Mouse (Mus musculus): Measurements from ENCODE around the gene Fpgs.

Gene Fpgs

DNA sequence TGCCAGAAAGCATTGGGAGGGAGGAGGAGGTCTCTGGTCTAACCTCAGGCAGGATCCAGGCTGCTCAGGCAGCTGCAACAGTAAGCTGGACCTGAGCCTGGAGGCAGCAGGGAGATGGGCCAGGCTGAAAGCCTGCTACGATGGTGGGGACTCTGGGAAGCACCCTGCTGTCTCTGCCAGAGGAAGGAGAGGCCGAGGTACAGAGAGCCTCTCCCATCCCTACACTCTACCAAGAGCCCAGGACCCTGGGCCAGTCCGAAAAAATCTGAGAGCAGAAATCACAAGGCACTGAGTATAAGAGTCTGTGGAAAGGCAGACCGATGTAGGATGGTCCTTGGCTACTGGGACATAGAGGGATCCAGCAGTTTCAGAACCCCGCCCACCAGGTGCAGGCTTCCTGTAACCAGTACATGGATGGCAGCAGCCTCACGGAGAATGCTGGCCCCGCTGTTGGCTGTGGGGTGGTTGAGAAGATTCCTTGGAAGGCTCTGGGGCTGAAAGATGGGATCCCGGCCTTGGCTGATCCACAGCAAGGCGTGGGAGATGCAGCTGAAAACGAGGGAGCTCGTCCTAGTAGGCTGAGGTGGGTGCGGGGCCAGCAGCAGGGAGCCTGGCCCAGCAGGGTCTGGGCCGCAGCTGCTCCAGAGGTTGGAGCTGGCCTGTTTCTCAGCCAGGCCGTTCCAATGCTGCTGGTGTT, 21.1 kb downstream of the Fpgs start:
- in situ Hi-C loops (cut with MboI; ENCODE audit: low pct_unique_long_range_greater_than_20kb in 1 of 2, low sequenced_read_pairs in 2 of 2, unreplicated experiment in 1 of 2), result loop anchor here in 1 of 2 experiments (10.0 kb wide), 1 partner anchor 48 kb away; no protein-coding TSS in a partner anchor

DNA sequence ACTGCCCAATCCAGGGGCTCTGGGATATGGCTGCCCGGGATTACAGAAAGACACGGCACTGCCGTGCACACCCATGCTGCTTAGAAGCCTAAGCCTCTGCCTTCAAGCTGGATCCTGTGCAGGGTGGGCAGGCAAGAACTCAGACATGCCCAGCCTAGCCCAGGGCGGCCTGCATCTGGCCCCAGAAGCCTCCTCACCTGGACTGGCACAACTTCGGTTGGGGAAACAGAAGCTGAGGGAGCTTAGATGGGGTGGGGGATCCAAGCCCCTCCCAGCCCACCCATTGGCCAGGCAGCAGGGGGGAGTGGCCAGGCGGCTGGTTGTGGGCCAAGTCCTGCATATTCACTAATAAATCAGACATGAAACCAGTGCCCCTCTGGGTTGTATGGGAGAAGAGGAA, 22.2 kb downstream of the Fpgs start:
- in situ Hi-C loops (cut with MboI; ENCODE audit: low pct_unique_long_range_greater_than_20kb in 1 of 2, low sequenced_read_pairs in 2 of 2, unreplicated experiment in 1 of 2), result loop anchor here in 1 of 2 experiments (10.0 kb wide), 1 partner anchor 47 kb away; no protein-coding TSS in a partner anchor

GRCm38 (mm10) chr2:32680961-32681650, 22.8 kb downstream of the Fpgs start:
- in situ Hi-C loops (cut with MboI; ENCODE audit: low pct_unique_long_range_greater_than_20kb in 1 of 2, low sequenced_read_pairs in 2 of 2, unreplicated experiment in 1 of 2), result loop anchor here in 1 of 2 experiments (10.0 kb wide), 1 partner anchor 46 kb away; no protein-coding TSS in a partner anchor

DNA sequence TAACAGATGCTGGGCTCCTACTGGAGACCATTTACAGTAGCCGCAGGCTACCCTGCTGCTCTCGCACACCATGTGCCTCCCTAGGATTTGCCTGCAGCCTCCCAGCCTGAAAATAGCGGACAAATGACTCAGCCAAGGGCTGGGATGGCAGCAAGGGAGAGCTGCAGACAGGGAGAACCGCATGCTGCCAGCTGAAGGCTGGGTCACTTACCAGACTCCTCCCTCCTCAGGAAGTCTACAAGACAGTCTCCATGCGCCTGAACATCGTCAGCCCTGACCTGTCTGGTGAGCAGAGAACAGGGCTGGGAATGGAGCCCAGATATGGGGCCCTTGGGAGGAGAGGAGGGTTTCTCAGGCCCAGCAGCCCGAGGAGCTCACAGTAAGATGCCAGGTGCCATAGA, 23.9 kb downstream of the Fpgs start:
- in situ Hi-C loops (cut with MboI; ENCODE audit: low pct_unique_long_range_greater_than_20kb in 1 of 2, low sequenced_read_pairs in 2 of 2, unreplicated experiment in 1 of 2), result loop anchor here in 1 of 2 experiments (10.0 kb wide), 1 partner anchor 45 kb away; no protein-coding TSS in a partner anchor

GRCm38 (mm10) chr2:32677683-32678082, 26.3 kb downstream of the Fpgs start:
- in situ Hi-C loops (cut with MboI; ENCODE audit: low pct_unique_long_range_greater_than_20kb in 1 of 2, low sequenced_read_pairs in 2 of 2, unreplicated experiment in 1 of 2), result no loop called here

DNA sequence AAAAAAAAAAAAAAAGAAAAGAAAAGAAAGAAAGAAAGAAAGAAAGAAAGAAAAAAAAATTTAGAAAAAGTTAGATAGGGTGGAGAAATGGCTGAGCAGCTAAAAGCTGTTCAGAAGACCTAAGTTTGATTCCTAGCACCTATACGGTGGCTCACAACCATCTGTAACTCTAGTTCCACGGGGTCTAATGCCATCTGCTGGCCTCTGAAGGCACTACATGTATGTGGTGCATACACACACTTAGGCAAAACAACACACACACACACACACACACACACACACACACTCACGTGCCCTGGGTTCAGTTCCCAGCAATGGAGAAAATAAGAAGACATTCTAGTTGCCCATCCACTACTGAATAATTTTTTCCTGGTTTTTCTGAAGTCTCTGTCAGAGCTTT, 27.1 kb downstream of the Fpgs start:
- in situ Hi-C loops (cut with MboI; ENCODE audit: low pct_unique_long_range_greater_than_20kb in 1 of 2, low sequenced_read_pairs in 2 of 2, unreplicated experiment in 1 of 2), result no loop called here

GRCm38 (mm10) chr2:32673176-32673917, 30.6 kb downstream of the Fpgs start:
- in situ Hi-C loops (cut with MboI; ENCODE audit: low pct_unique_long_range_greater_than_20kb in 1 of 2, low sequenced_read_pairs in 2 of 2, unreplicated experiment in 1 of 2), result no loop called here

GRCm38 (mm10) chr2:32671907-32672595, 31.9 kb downstream of the Fpgs start:
- in situ Hi-C loops (cut with MboI; ENCODE audit: low pct_unique_long_range_greater_than_20kb in 1 of 2, low sequenced_read_pairs in 2 of 2, unreplicated experiment in 1 of 2), result no loop called here

DNA sequence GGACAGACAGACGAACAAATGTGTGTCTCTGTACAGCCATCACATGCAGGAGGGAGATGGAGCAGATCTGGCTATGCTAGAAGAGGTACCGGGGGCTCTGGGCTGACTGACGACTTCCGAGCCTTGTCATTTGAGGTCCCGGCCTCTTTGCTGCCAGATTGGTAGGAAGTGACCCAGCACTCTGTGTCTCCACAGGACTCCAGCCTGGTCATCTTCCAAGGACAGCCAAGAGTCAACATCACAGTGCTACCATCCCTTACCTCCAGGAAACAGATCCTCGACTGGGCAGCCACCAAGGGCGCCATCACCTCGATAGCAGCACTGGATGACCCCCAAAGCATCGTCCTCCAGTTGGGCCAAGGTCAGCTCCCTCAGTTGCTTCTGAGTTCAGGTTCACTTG, 32.8 kb downstream of the Fpgs start:
- in situ Hi-C loops (cut with MboI; ENCODE audit: low pct_unique_long_range_greater_than_20kb in 1 of 2, low sequenced_read_pairs in 2 of 2, unreplicated experiment in 1 of 2), result no loop called here

- in situ Hi-C loops (cut with MboI; ENCODE audit: low pct_unique_long_range_greater_than_20kb in 1 of 2, low sequenced_read_pairs in 2 of 2, unreplicated experiment in 1 of 2), result no loop called here
Observed at GRCm38 (mm10) chr2:32669876-32670275, 34.1 kb downstream of the Fpgs start.

DNA sequence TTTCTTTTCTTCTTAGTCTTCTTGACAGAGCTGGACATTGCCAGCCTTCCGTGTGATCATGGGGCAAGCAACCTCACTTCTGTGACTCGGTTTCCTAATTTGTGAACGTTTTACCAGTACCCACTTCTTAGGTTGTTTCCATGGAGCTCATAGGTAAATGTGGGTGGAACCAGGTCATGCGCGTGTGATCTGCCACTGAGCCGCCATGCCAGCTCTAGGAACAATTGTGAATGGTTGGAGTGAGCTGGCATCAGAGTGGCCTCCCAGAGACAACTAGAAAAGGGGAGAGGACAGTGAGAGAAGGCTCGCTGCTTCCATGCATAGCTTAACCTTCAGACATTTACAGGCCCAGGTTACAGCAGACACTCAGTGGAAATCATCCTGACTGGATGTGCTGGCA, 35.8 kb downstream of the Fpgs start:
- in situ Hi-C loops (cut with MboI; ENCODE audit: low pct_unique_long_range_greater_than_20kb in 1 of 2, low sequenced_read_pairs in 2 of 2, unreplicated experiment in 1 of 2), result no loop called here

GRCm38 (mm10) chr2:32667775-32668174, 36.2 kb downstream of the Fpgs start:
- in situ Hi-C loops (cut with MboI; ENCODE audit: low pct_unique_long_range_greater_than_20kb in 1 of 2, low sequenced_read_pairs in 2 of 2, unreplicated experiment in 1 of 2), result no loop called here

GRCm38 (mm10) chr2:32665853-32666252, 38.1 kb downstream of the Fpgs start:
- in situ Hi-C loops (cut with MboI; ENCODE audit: low pct_unique_long_range_greater_than_20kb in 1 of 2, low sequenced_read_pairs in 2 of 2, unreplicated experiment in 1 of 2), result no loop called here

GRCm38 (mm10) chr2:32665345-32665744, 38.6 kb downstream of the Fpgs start:
- in situ Hi-C loops (cut with MboI; ENCODE audit: low pct_unique_long_range_greater_than_20kb in 1 of 2, low sequenced_read_pairs in 2 of 2, unreplicated experiment in 1 of 2), result no loop called here

DNA sequence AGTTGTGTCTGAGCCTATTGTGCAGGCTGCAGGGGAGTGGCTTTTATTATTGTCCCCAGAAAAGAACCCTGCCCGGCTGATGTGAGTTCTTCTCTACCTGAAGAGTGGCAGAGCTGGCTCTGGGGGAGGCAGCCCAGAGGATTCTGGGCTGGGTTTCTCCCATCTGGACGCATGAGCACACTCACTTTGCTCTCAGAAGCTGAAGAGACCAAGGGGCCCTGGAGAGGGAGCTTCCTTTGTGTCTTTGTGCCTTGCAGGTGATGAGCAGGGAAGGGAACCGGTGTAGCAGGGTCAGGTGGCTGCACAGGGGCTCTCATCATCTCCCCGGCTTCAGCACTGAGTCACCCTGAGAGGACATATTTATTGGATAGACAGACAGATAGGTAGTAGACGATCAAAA, 41.7 kb downstream of the Fpgs start:
- in situ Hi-C loops (cut with MboI; ENCODE audit: low pct_unique_long_range_greater_than_20kb in 1 of 2, low sequenced_read_pairs in 2 of 2, unreplicated experiment in 1 of 2), result no loop called here

- in situ Hi-C loops (cut with MboI; ENCODE audit: low pct_unique_long_range_greater_than_20kb in 1 of 2, low sequenced_read_pairs in 2 of 2, unreplicated experiment in 1 of 2), result no loop called here
Observed at GRCm38 (mm10) chr2:32661509-32662107, 42.3 kb downstream of the Fpgs start.

DNA sequence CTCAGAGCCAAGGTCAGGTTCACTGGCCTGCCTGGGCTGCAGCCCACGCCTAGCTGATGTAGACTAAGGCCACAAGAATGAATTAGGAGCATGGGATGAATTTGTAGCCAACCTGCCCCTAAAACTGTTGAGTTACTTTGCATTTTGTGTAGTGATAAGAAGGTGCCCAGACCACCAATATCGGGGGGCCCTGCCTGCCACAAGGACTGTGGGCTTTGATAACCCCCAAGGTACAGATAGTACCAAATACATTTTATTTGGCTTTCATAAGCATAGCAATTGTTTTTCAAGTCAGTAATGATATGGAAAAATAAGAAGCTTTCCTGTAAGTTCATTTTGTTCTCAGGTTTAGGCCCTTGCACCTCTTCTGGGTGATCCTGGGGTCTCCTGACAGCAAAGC, 45.1 kb downstream of the Fpgs start:
- in situ Hi-C loops (cut with MboI; ENCODE audit: low pct_unique_long_range_greater_than_20kb in 1 of 2, low sequenced_read_pairs in 2 of 2, unreplicated experiment in 1 of 2), result no loop called here

GRCm38 (mm10) chr2:32655826-32656225, 48.1 kb downstream of the Fpgs start:
- in situ Hi-C loops (cut with MboI; ENCODE audit: low pct_unique_long_range_greater_than_20kb in 1 of 2, low sequenced_read_pairs in 2 of 2, unreplicated experiment in 1 of 2), result no loop called here
